Mouse (Mus musculus) adrenal gland, postnatal 0 days (tissue): ENCODE measurements around the gene Gm45623. TPM values are rescaled to one million over a fixed set of nuclear protein-coding genes. Genes with fewer than 3 reads are reported as not detected.

Source experiments
- polyA plus RNA-seq: library from polyadenylated mRNA; unstranded; fragments of >200 nt; fragmentation: Nextera tagmentation; extraction: Ambion mirVana; gene quantifications from 2 replicates; pipeline ENCODE4 v1.2.1, GENCODE M21; 2015

The Gm45623 gene
- not detected in 2 replicates for polyA plus RNA-seq

GRCm38 (mm10) chr13:56753192-56753951, at the start of gene Gm45623:
Gm45623 (minus strand) TSS chr13:56753827.

GRCm38 (mm10) chr13:56702469-56703221, 51.0 kb downstream of the Gm45623 start, which contains the start of gene Smad5:
Smad5 (plus strand) TSS chr13:56703010.

Other genes with a start within 250 kb of the Gm45623 start
- 2.5 and 6.0 TPM in 2 replicates for gene Fbxl21, start 231.4 kb downstream of the Gm45623 start, polyA plus RNA-seq
- gene Lect2, start 205.3 kb downstream of the Gm45623 start, polyA plus RNA-seq: 2.0 and 2.7 TPM in 2 replicates
- gene Tgfbi, start 144.3 kb downstream of the Gm45623 start, polyA plus RNA-seq: 47.6 and 47.9 TPM in 2 replicates
- 10.4 and 14.4 TPM in 2 replicates for gene Smad5, start 50.8 kb downstream of the Gm45623 start, polyA plus RNA-seq
- gene Trpc7, start 142.2 kb upstream of the Gm45623 start, polyA plus RNA-seq: 0.35 and 0.80 TPM in 2 replicates